Mouse (Mus musculus): ENCODE data around the gene Cbr4. TPM values are rescaled to one million over a fixed set of nuclear protein-coding genes. Genes with fewer than 3 reads are reported as not detected.

Cbr4 gene
- total RNA-seq, 2 experiments from 2014 or later, result 40.3 to 41.2 TPM

DNA sequence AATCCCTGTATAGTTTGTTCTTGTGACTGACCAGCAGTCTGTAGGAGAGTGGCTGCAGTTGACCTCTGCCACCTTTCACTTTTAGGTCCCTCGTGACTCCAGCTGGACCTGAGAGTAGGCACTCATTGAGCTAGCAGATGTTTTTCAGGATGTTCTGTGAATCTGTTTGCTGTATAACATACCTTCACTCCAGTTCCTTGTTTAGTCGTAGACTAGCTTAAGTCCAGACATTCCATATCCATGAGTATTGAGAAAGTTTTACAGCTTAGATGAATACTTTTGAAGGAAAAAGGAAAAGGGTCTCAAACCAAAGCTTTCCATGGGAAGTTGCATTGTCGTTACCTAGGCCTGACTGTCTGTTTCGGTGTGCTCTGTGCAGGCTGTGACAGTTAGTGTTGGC, 9.6 kb downstream of the Cbr4 start:
- DNase-seq, result no peak

DNA sequence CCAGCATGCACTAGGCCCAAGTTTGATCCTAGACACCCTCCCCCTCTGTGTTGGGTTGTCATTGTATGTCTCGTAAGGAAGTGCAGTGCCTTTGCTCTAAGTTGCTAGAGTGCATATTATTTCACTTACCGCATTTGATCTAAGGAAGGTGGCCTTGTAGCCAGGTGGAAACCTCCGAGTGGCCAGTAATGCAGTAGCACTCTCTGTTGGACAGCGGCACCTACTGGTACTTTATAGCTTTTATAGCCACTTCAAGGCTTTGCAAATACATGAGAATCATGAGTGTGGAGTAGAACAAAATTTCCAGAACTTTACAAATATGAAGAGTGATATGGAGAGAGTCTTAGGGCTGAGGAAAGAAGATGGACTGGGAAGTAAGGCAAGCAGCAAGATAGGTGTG, 11.5 kb downstream of the Cbr4 start:
- DNase-seq, result no peak

DNA sequence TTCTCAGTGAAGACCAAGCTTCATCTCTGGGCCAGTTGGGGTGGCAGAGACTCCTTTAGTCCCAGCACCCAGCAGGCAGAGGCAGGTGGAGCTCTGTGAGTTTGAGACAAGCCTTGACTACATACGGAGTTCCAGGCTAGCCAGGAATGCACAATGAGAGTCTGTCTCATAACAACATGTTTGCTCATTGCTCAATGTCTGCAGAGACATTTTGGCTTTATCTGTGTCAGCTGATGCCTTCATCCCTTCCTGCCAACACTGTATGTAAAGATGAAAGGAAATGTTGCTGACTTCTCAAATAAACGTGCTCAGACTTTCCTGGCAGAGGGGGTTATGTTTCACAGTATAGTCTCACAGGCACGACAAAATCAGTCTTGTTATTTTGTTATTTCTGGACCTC, 13.4 kb downstream of the Cbr4 start:
- DNase-seq, result no peak

DNA sequence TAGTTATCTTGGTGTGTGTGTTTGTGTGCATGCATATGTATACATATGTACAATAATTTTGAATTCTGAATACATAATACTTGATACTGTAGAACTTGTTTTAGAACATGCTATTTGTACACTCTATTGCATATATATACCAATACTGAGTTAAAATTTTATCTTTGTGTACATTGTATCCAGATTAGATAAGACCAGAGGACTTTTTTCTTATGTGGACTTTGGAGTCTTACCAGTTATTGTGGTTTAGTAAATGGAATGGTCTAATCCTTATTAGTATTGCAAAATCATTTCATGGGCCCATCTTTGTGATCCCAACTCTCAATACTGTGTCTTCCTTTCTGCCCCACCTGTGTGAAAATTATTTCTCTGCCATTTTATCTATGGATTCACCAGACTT, 14.7 kb downstream of the Cbr4 start:
- DNase-seq, result no peak

DNA sequence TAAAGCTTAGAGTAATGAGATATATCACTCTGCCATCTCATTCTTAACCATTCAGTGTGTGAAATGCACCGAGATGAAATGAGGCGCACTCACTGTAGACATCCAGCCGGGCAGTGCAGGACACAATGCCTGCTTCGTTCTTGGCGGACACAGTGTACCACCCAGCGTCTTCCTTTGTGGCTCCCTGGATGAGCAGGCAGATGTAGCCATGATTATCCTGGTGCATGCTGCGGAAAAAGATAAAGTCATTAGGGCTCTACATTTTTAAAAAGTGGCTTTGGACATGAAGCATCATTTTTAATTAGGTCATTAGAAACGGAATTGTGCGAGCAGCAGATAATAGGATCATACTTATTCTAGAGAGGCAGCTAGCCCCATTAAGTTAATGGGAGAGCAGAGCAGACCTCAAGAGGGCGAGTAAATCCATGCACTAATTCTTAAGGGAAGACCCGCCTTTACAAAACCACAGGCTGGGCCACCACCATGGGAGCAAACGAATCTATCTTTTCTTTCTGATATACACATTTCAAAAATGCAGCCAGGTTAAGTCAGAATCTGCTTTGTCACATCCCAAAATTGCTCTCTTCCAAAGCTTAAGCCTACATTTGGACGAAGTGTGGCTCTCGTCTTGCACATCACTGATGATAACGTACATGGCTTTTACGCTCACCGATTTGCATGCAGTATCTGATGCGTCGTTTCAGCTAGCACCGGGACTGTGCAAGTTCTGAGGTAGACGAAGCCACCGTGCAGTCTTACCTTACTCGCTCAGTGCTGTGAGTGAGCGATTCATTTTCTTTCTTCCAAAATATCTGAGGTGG, 27.8 kb downstream of the Cbr4 start:
- DNase-seq, result no peak

DNA sequence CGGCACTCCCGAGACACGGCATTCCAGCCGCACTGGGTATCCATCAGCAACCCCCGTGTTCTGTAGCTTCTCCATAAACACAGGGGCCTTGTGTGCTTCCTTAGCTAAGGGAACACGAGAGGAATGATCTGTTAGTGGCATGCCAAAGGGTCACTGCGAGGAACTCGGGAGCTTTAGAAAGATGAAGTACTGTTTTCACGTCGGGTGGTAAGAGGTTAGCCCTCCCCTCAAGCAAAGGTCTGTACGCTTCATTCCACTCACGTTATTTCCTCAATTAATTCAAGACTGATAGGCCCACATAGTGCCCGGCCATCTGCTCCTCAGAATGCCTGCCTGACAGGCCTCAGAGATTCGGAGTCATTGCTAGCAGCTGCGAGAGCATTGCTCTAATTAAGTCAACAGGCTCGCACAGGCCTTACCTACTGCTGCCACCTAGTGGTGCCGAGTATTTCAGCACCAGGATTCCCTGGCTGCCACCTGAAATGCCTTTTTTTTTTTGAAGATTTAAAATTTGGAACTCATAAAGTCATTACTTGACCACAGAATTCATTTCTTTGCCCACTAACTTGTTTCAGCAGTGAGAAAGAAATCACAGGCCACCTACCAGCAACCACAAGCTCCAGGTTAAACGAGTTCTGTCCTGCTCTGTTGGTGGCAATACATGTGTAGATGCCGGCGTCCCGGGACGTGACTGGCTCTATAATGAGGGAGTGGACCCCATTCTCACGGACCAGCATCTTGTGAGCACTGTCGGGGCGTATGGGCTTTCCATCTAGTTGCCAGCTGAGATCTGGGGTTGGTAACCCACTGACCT, 28.6 kb downstream of the Cbr4 start:
- peak; percentile 85 for DNase-seq

DNA sequence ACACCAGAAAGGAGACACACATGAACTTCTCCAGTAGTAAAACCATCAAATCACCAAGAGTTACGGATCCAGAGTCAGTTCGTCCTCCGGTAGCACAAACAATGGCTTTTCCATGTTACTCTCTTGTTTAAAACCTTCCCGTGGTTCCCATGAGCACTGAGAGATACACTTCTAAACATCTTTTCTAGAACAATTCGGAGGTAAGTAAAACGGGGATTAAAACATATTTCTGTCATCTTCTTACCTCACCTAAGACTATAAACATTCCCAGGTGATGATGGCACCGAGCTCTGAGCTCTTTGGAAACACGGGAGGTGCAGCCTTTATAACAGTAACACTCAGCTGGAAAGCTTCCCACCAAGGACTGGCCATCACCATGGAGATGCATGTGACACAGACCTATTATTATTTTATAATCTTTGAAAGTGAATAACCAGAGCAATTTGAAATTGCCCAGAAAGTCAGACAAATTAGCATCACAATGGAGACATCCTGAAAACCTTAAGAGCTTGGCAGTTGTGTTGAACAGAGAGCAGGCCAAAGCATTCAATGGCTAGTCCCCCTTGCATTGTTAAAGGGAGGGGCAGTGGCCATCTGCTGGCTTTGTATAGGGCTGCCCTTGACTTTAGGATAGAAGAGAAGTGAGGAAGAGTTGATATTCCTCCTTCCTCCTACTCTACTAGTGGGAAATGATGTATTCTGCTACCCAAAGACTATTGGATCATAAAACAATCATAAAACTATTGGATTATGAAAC, 29.4 kb downstream of the Cbr4 start:
- DNase-seq, result no peak

DNA sequence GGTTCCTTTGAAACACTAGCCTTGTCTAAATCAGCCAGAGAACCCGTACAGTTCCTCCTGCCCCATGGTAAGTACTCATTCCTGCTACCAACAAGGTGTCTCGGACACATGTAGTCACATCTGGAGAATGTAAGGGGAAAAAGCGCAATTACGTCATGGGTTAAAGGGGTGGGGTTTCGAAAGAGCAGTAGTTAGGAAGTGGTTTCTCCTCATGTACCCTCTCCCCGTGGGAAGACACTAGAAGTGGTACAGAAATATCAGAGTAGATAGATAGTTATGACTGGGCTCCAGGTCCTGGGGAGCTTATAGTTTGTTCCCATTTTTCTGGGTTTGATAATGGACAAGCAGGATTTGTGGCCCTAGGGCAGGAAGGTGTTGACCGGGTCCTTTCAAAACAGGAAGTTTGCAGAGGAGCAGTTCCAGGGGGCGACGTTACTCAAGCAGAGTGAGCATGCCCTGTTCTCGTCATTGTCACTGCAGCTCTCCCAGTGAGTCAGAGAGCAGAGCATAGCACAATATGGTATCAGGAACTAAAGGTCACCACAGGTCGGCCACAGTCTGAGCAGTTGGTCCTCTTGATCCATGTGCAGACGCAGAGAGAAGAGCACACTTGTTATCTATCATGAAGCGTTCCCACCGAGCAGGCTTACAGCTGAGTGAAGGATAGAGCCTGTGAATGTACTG, 30.1 kb downstream of the Cbr4 start:
- DNase-seq, result no peak

DNA sequence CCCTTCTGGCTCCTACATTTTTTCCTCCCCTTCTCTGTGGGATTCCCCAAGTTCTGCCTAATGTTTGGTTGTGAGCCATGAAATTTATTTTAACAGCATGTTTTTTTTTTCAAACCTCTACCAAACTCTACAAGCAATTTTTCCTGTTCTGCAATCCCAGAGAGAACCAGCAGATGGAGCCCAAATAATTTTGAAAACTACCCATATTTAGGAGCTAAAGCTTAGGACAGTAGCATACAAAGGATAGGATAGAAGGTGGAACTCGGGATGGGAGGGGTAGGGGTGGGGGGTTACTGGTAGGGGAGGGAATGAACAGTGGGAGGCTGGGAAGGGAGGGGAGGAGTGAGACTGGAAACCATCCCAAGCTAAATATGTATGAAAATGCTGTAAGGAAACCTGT, 34.6 kb downstream of the Cbr4 start:
- peak; percentile 58 for DNase-seq

DNA sequence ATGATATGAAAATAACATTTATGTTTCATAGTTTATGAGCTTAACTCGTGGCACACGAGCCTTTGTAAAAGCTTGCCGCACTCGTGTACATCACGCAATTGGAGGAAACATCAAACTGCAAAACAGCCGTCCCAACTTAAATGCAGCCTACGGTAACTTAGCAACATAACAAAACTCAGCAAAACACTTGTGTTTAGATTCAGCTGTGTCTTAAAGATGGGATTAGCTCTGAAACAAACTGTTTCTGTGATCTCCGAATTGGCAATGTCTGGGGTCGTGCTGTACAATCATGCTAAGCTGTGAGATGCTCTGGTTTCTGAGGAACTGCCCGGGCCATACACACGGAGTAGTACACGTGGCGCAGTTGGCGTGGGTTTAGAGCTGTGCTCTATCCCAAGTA, 39.5 kb downstream of the Cbr4 start:
- no peak for DNase-seq

DNA sequence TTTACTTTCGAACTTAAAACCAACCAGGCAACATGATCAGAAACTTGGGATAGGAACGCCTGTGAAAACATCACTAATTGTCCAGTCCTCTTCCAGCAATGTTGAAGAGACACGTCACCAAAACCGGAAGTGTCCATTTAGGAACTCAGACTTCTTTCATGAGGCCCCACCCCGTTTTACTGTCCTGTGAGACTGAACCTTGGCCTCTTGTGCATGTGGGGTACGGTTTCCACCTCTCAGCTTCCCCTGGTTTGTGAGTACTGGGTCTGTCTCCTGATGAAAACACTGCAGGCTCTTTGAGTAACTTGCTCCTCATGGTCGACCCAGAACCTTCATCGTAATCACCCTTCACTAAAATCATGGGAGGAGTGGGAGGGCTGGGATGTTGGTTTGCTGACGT, 40.7 kb downstream of the Cbr4 start:
- no peak for DNase-seq

DNA sequence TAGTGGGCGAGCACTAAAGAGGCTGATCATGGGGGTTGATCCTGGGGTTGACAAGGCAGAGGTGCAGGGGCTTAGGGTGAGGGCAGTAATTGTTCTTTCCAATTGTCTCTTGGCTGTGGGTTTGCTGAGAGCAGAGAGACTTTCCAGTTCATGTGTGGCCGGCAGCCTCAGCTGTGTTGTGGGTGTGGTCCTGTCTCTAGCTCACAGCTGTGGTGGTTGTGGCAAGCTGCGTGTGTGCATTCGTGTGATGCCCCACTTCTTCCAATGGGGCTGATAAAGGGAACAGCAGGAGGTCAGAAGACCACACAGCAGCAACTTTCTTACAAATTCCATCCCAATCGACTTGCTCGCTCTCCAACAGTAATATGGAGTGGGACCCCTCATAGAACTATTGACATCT, 41.1 kb downstream of the Cbr4 start:
- no peak for DNase-seq

DNA sequence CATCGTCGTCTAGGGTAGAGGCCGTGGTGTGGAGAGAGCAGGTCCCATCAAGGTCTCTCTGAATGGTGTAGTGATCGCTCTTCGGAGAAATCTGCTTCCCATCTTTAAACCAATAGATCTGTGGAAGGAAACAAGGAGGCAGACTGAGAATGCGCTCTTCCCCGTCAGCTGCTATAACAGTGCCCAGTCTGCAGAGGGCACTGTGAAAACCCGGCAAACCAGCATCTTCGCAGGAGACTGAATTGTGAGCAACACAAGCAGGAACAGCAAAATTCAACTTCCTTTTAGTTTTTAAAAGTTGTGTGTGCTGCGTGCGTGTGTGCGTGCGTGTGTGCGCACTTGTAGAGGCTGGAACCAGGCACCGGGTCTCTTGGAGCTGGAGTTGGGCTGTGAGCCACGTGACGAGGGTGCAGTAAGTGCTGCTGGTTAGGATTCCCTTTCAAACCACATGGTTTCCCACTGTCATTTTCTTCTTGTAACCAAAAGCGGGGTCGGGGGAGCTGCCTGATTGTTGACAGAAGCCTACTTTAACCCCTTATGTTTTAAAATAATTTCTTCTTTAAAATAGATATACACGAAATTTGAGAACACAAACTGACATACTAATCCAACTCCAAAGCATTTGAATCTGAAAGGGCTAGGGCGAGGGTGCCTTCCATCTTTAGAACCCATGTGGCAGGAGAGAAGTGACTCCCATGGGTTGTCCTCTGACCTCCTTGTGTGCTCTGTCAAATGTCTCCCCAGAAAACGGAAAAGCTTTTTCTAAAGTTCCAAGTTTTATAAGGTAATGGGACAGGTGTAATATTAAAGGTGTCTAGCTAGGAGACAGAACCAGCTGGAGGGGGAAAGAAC, 44.6 kb downstream of the Cbr4 start:
- DNase-seq, result no peak

DNA sequence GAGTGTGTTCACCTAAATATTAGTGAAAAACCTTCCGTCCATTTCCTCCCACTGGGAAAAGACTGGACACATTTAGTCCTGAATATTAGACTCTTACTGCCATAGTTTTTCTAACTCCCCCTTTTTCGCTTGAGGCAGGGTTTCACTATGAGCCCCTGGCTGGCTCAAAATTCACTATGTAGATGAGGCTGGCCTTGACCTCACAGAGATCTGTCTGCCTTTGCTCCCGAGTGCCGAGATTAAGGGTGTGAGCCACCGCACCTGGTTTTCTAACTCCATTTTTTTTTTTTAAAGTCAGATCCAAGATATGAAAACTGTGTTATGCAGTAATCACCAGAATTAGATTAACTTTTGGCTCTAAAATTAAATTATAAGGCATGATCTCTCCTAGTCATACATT, 45.3 kb downstream of the Cbr4 start:
- DNase-seq, result no peak

DNA sequence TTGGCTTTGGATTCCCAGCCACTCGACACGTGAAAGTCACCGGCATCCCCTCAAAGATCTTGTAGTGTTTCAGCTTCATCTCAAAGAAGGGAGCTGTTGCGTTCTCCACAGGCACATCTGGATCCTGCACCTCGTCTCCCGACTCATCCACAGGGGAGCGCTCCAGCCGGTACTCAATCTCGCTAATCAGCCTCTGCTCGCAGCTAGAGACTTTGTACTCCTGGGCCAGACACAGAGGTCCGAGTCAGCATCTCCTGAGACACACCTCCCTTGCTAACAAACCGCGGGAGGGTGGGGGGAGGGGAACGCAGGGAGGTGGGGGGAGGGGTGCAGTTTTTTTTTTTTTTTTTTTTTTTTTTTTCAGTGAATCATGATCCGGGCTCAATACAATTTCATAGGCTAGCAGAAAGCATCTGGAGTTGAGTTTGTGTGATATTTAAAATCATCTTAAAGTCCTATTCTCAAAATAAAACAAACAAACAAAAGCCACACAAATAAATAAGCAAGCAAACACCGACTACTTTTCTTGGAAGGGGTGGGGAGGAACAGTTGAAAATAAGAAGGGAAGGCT, 45.9 kb downstream of the Cbr4 start:
- DNase-seq, result no peak

DNA sequence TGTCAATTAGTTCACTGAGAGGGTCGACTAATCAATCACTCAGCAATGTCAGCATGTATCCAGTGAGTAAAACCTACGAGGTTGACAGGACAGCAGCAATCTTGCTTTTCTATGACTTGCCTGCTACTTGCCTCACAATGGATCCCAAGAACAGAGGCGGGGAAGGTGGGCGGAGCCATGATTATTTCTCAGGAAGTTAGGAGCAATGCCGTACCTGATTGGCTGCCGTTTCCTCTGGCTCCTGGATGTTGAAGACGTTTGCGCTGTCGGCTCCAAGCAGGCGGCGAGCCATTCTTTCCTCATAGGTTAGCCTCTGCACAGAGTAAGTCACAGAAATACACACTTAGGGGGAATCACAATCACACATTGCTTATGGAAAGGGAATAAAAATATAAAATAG, 47.9 kb downstream of the Cbr4 start:
- no peak for DNase-seq

DNA sequence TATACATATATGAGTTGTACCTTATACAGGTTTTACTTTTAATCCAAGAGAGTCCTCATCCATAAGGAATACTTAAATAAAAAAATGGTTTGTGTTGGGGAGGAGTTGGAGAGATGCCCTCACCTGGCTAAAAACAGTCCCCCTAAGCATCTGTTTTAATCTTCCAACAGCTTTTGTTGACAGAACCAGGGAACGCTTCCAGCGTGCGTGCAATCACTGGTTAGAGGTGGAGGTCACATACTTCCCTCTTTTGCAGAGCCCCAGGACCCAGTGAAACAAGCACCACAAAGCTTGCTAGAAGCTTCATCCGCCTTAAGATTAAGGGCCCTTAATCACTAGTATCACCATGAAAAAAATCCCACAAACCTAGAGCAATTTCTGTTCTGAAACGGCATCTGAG, 49.9 kb downstream of the Cbr4 start:
- peak; percentile 48 for DNase-seq

DNA sequence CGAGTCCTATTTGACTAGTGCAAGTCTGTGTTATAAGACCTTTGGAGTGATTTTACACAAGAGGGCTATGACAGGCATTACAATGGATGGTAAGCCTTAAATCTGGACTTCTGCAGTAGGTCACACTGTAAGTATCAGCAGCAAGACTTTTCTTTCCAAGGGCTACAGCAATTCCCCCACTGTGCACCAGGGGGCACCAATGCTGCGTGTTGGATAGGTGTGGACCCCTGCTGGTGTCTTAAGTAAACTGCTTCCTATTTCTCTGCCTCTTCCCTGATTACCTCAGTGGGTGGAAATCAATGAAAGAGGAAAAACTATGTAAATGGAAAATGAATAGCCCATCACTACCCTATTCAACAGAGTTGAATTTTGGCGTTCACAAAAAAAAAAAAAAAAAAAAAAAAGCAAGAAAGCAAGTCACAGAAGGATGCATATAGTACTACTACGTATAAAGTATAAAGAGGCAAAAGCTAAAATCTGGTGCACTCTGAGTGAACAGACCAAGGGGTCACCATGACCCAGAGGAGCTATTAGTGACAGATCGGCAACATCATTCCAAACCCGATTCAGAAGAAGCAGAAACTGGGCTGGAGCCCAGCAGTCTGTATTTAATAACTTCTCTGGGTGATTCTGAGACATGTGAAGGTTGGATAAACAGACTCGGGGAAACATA, 52.4 kb downstream of the Cbr4 start:
- DNase-seq, result peak; percentile 91

DNA sequence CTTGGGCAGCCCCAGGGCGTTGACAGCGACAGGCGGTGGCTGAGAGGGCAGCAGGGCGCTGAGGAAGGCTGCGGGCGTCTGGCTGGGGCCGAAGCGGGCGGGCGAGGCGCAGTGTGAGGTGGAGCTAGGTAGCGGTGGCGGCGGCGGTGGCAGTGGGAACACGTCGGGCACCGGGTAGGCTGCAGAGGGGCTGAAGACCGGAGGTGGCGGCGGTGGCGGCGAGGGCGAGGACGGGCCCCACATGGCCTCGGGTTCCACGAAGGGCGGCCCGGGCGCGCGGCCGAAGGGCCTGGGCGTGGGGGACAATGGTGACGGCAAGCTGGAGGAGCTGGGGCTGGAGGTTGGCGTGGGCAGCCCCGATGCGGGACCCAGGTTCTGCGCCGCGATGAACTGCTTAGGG, 62.1 kb downstream of the Cbr4 start:
- DNase-seq, result no peak

DNA sequence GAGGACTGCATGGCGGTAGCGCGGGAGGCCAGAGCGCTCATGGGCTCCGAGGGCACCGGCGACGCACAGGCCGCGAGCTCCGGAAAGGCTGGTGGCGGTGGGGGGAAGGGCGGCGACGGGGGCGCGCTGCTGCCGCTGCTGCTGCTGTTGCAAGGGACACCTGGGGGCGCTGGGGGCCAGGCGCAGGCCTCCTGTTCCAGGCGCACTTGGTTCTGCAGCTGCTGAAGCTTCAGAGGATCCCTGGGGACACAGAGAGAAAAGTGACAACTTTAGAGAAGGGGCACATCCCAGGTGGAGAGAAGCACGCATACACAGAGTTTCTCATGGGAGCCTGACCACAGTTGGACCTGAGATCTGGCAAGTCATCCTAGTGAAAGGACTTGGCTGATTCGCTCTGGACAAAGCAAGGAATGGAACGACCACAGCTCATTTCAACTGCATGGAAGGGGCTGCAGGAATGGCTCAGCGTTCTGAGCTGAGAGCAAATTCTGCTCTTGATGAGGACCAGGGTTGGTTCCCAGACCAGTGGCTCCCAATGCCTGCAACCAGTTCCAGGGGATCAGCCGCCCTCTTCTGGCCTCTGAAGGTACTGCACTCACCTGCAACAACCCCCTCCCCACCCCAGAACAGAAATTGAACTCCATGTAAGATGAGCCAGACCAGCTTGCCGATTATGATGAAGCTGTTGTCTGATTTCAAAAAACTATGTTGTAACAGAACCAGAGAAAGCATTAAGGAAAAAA, 62.6 kb downstream of the Cbr4 start:
- peak; percentile 37 for DNase-seq
